Mouse (Mus musculus): ENCODE results near the gene Olfr652. TPM values are rescaled to one million over a fixed set of nuclear protein-coding genes. Genes with fewer than 3 reads are reported as not detected.

Olfr652 gene
- total RNA-seq (2021): not detected
- long read RNA-seq, experiment 1: 0 reads
- long read RNA-seq, experiment 2: 0 reads

- DNase-seq: no peak
These were observed at the start of gene Olfr652 for GRCm38 (mm10) chr7:104560601-104561000. Olfr652 (plus strand) TSS chr7:104560901.

- no peak for DNase-seq
These were observed 10.9 kb upstream of the Olfr652 start, which contains the start of gene Olfr651 for GRCm38 (mm10) chr7:104549833-104550232. Olfr651 (plus strand) TSS chr7:104550133.

- DNase-seq: no peak
These were observed 8.0 kb upstream of the Olfr652 start for GRCm38 (mm10) chr7:104552700-104553099.

GRCm38 (mm10) chr7:104577014-104577413 lies 16.3 kb downstream of the Olfr652 start, which contains the start of gene Olfr653:
Olfr653 (plus strand) TSS chr7:104577314.
- DNase-seq: no peak

GRCm38 (mm10) chr7:104580846-104581245 lies 20.1 kb downstream of the Olfr652 start:
- DNase-seq: no peak

- DNase-seq: no peak
These were observed 20.7 kb downstream of the Olfr652 start for GRCm38 (mm10) chr7:104581429-104581828.

- DNase-seq: no peak
These were observed 26.0 kb downstream of the Olfr652 start, which contains the start of gene Olfr654 for GRCm38 (mm10) chr7:104586725-104587124. Olfr654 (plus strand) TSS chr7:104587025.

GRCm38 (mm10) chr7:104588274-104588673 lies 27.6 kb downstream of the Olfr652 start:
- no peak for DNase-seq

GRCm38 (mm10) chr7:104601679-104602078 lies 41.0 kb downstream of the Olfr652 start, which contains the start of gene Olfr655:
Olfr655 (minus strand) TSS chr7:104601779.
- no peak for DNase-seq

- DNase-seq: peak; percentile 11 to 29
These were observed 42.5 kb downstream of the Olfr652 start for GRCm38 (mm10) chr7:104603173-104603572.

GRCm38 (mm10) chr7:104604727-104605126 lies 44.0 kb downstream of the Olfr652 start:
- DNase-seq: no peak

GRCm38 (mm10) chr7:104613655-104614054 lies 53.0 kb downstream of the Olfr652 start, which contains the start of gene Olfr656:
Olfr656 (plus strand) TSS chr7:104613955.
- no peak for DNase-seq

Other genes with a start within 250 kb of the Olfr652 start
- gene Trim12a, start 245.4 kb upstream of the Olfr652 start, total RNA-seq (2021): 1 to 10 TPM; 5.9 to 7.0 TPM
- under 1 TPM; 0.36 to 0.60 TPM for gene Trim34b, start 231.4 kb upstream of the Olfr652 start, total RNA-seq (2021)
- 1 to 10 TPM; 4.1 to 4.9 TPM for gene Trim12c, start 207.5 kb upstream of the Olfr652 start, total RNA-seq (2021)
- under 1 TPM in 1 of 2 experiments, not detected in 1; 0.21 TPM for gene Trim30b, start 191.0 kb upstream of the Olfr652 start, total RNA-seq (2021)
- under 1 TPM; 0.39 to 0.45 TPM for gene Trim30c, start 160.1 kb upstream of the Olfr652 start, total RNA-seq (2021)
- 1 to 10 TPM; 4.3 to 4.9 TPM for gene Trim30a, start 95.7 kb upstream of the Olfr652 start, total RNA-seq (2021)
- gene Trim30d, start 53.1 kb upstream of the Olfr652 start, total RNA-seq (2021): under 1 TPM; 0.87 to 0.97 TPM
- not detected for gene Olfr651, start 10.8 kb upstream of the Olfr652 start, total RNA-seq (2021)
- gene Olfr653, start 16.4 kb downstream of the Olfr652 start, total RNA-seq (2021): not detected
- not detected for gene Olfr654, start 26.1 kb downstream of the Olfr652 start, total RNA-seq (2021)
- not detected for gene Olfr655, start 40.9 kb downstream of the Olfr652 start, total RNA-seq (2021)
- gene Olfr656, start 53.1 kb downstream of the Olfr652 start, total RNA-seq (2021): not detected
- gene Olfr657, start 63.9 kb downstream of the Olfr652 start, total RNA-seq (2021): not detected
- not detected for gene Olfr658, start 86.4 kb downstream of the Olfr652 start, total RNA-seq (2021)
- not detected for gene Olfr659, start 105.9 kb downstream of the Olfr652 start, total RNA-seq (2021)
- gene Olfr661, start 125.6 kb downstream of the Olfr652 start, total RNA-seq (2021): not detected
- not detected for gene Usp17le, start 216.6 kb downstream of the Olfr652 start, total RNA-seq (2021)

All from heart, adult 18-20 months (tissue).